Mouse (Mus musculus) liver, embryonic 16.5 days (tissue): Measurements from ENCODE around the gene Tmem63a. TPM values are rescaled to one million over a fixed set of nuclear protein-coding genes. Genes with fewer than 3 reads are reported as not detected.

ENCODE experiments used
- ATAC-seq: fragments of 200-750 bp; cut with Nextera tagmentation; 2 replicates; pipeline ENCODE4 v1.8.0; 2017; ENCODE audit warnings: low read depth, mild to moderate bottlenecking, moderate number of reproducible peaks, moderate library complexity
- H3K27ac ChIP-seq: fragments of 300-500 bp; sonication (generic); 2 replicates; pipeline ENCODE4 v1.5.1; 2014; ENCODE audit warnings: mild to moderate bottlenecking, low read length
- H3K27me3 ChIP-seq: fragments of 300-500 bp; sonication (generic); 2 replicates; pipeline ENCODE4 v1.6.1; 2014; ENCODE audit warnings: low read depth, low read length, mixed read lengths; ENCODE audit not compliant: control insufficient read depth, insufficient read depth
- H3K36me3 ChIP-seq: fragments of 300-500 bp; sonication (generic); 2 replicates; pipeline ENCODE4 v1.6.1; 2014; ENCODE audit warnings: mild to moderate bottlenecking; ENCODE audit not compliant: control insufficient read depth, insufficient read depth
- H3K4me1 ChIP-seq: fragments of 300-500 bp; sonication (generic); 2 replicates; pipeline ENCODE4 v1.6.1; 2014; ENCODE audit warnings: low read depth, low read length, mixed read lengths; ENCODE audit not compliant: control insufficient read depth
- H3K4me2 ChIP-seq: fragments of 300-500 bp; sonication (generic); 2 replicates; pipeline ENCODE4 v1.6.1; 2014; ENCODE audit warnings: low read depth, low read length, mixed read lengths
- H3K4me3 ChIP-seq: fragments of 300-500 bp; sonication (generic); 2 replicates; pipeline ENCODE4 v1.5.1; 2014; ENCODE audit warnings: low read depth, mild to moderate bottlenecking, low read length
- H3K9ac ChIP-seq: fragments of 300-500 bp; sonication (generic); 2 replicates; pipeline ENCODE4 v1.6.1; 2014; ENCODE audit warnings: low read depth, low read length
- H3K9me3 ChIP-seq: fragments of 300-500 bp; sonication (generic); replicated peaks from 2 replicates; pipeline ENCODE4 v1.6.1; 2016; ENCODE audit warnings: low read length; ENCODE audit not compliant: control insufficient read depth
- WGBS: fragments of 180-500 bp; shearing (Covaris S2); extraction: QIAGEN DNeasy Blood & Tissue Kit; methylation state at CpG from one replicate; pipeline ENCODE4 v1.1.7; 2014; ENCODE audit not compliant: insufficient replicate concordance; 5-methylcytosine and 5-hydroxymethylcytosine counted together
- polyA plus RNA-seq: library from polyadenylated mRNA; unstranded; fragments of >200 nt; fragmentation: Nextera tagmentation; extraction: Ambion mirVana; gene quantifications from 2 replicates; pipeline ENCODE4 v1.2.1, GENCODE M21; 2015

Tmem63a gene
- polyA plus RNA-seq, 1 experiment from 2014 or later = 10.9 TPM

DNA sequence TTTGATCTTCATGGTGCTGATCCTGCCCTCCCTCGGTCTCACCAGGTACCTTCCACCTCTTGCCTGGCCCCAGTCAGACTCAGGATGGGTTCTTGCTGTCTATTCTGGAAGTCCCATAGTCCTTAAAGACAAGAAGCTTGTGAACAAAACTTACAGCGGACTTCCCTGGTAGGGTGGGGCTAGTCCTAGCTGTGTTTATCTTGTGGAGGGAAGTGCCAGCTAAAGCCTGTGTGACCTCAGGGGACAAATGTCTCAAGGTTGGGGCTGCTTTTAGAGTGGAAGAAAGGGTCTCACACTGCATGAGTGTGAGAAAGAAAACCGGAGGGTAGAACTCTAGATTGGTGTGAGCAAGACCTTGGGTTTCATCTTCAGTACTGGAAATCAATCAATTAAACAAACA is 23.6 kb downstream of the Tmem63a start:
- H3K9me3 ChIP-seq = no peaks in the 10 kb centered on the region
- no peak overlapping the region for H3K4me2 ChIP-seq
- no peak overlapping the region for H3K9ac ChIP-seq
- no peaks in the 10 kb centered on the region for H3K4me1 ChIP-seq
- no peak for ATAC-seq
- WGBS = 74% methylated on average over 3 of the region's 3 CpGs
- no peaks in the 10 kb centered on the region for H3K27me3 ChIP-seq
- H3K27ac ChIP-seq = no peak overlapping the region
- H3K4me3 ChIP-seq = no peak overlapping the region
- peaks cover 25% of the 10 kb centered on the region for H3K36me3 ChIP-seq

GRCm38 (mm10) chr1:180966542-180966941 is 24.4 kb downstream of the Tmem63a start:
- Histone ChIP-seq H3K4me3 (no peak overlapping the region), H3K36me3 (peaks cover 25% of the 10 kb centered on the region), H3K4me2 (no peak overlapping the region), H3K9me3 (no peaks in the 10 kb centered on the region), H3K27ac (no peak overlapping the region), H3K9ac (no peak overlapping the region), H3K4me1 (no peaks in the 10 kb centered on the region), H3K27me3 (no peaks in the 10 kb centered on the region)
- 82% methylated on average over 3 of the region's 3 CpGs for WGBS
- no peak for ATAC-seq

DNA sequence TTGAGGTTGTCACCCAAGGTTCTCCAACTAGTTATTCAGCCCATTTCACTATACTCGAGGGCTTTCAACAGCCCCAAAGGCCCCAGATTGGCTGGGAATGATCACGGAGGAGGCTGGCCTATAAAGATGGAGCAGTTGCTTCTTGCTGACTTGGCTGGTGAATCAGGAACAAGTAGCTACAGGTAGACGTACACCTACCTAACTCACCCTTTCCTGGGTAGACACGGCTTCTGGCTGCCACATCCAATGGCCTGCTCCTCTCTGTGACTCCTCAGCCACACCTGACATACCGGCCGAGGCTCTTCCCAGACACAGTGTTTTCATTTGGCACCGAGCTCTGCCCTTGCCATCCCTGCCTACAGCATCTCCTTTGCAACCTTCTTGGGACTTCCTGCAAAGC is 25.1 kb downstream of the Tmem63a start:
- Histone ChIP-seq H3K27ac (no peak overlapping the region), H3K4me1 (no peaks in the 10 kb centered on the region), H3K27me3 (no peaks in the 10 kb centered on the region), H3K4me3 (no peak overlapping the region), H3K36me3 (peaks cover 21% of the 10 kb centered on the region), H3K9me3 (no peaks in the 10 kb centered on the region), H3K9ac (no peak overlapping the region), H3K4me2 (no peak overlapping the region)
- no peak for ATAC-seq
- 80% methylated on average over 7 of the region's 7 CpGs for WGBS

GRCm38 (mm10) chr1:180972941-180973340 is 30.8 kb downstream of the Tmem63a start:
- Histone ChIP-seq H3K4me2 (no peak overlapping the region), H3K36me3 (peaks cover 9% of the 10 kb centered on the region), H3K9me3 (no peaks in the 10 kb centered on the region), H3K4me1 (no peaks in the 10 kb centered on the region; the same call in 1 of the 2 replicates), H3K9ac (no peak overlapping the region), H3K27ac (no peak overlapping the region), H3K27me3 (no peaks in the 10 kb centered on the region), H3K4me3 (no peak overlapping the region)
- ATAC-seq = no peak
- 67% methylated on average over 10 of the region's 11 CpGs for WGBS

DNA sequence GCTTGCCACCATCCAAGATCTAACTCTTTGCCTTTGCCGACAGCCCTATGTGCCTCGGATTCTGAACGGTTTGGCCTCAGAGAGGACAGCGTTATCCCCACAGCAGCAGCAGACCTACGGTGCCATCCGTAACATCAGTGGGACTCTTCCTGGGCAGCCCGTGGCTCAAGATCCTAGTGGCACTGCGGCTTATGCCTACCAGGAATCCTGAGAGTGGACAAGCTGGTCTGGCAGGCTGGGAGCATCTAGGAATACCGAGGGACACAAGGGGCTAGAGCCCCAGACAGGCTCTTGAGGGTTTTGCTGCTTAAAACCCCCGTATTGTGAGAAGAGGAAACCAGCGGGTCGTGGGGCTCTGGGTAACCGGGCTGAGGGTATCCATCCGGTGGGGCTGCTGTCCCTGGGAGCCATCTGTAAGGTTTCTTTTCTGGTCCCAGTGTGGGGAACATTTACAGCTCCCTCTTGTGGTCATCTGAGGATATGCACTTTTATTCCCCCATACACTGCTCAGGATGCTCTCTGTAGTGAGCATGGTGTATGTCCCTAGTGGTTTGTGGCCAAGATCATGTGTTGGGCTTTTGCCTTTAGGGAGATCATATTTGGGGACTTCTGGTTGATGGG is 32.1 kb downstream of the Tmem63a start:
- ATAC-seq = peak; percentile 58
- Histone ChIP-seq H3K27ac (no peak overlapping the region), H3K9ac (no peak overlapping the region), H3K4me3 (no peak overlapping the region), H3K36me3 (peaks cover 4% of the 10 kb centered on the region; the same call in 1 of the 2 replicates), H3K9me3 (no peaks in the 10 kb centered on the region), H3K4me2 (no peak overlapping the region), H3K4me1 (no peaks in the 10 kb centered on the region; the same call in 1 of the 2 replicates), H3K27me3 (no peaks in the 10 kb centered on the region)
- 55% methylated on average over 14 of the region's 14 CpGs for WGBS

DNA sequence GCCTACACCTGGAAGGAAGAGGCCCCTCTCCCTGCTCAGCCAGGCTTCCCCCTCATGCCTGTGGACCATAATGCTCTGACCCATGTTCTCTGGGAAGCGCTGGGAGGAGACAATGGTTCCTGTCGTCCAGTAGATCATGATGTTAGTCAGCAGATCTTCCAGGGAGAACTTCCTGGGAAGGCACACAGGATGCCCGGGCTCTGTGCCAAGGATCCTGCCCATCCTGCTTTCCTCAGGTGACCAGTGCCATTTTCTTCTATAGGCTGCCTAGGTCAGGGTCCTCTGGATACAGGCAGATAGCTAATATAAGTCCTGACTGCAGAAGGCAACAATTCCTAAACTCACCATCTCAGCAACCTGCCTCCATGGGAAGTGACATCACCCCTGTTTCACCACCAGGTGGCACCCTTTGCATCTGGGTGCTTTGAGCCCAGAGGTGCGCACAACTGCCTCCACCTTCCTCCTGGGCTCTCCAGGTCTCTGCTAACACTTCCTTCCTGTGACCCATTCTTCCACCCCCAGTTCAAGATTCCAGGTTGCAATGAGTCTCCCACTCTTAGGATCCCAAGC is 34.1 kb downstream of the Tmem63a start:
- ATAC-seq = no peak
- H3K4me2 ChIP-seq = no peak overlapping the region
- 52% methylated on average over 4 of the region's 4 CpGs for WGBS

GRCm38 (mm10) chr1:180979484-180980251 is 37.5 kb downstream of the Tmem63a start:
- Histone ChIP-seq H3K4me2 (no peak overlapping the region), H3K4me3 (no peak overlapping the region), H3K9me3 (no peaks in the 10 kb centered on the region), H3K27ac (no peak overlapping the region), H3K4me1 (peaks cover 9% of the 10 kb centered on the region), H3K36me3 (no peaks in the 10 kb centered on the region), H3K9ac (no peak overlapping the region), H3K27me3 (no peaks in the 10 kb centered on the region)
- no peak for ATAC-seq
- WGBS = 75% methylated on average over 24 of the region's 24 CpGs

More for the DNA sequence above, 34.1 kb downstream of the Tmem63a start:
- H3K27ac ChIP-seq = no peak overlapping the region
- peaks cover 3% of the 10 kb centered on the region for H3K4me1 ChIP-seq
- no peaks in the 10 kb centered on the region for H3K27me3 ChIP-seq
- H3K4me3 ChIP-seq = no peak overlapping the region
- H3K9ac ChIP-seq = no peak overlapping the region
- no peaks in the 10 kb centered on the region; the same call in 1 of the 2 replicates for H3K36me3 ChIP-seq
- H3K9me3 ChIP-seq = no peaks in the 10 kb centered on the region

GRCm38 (mm10) chr1:180980464-180980863 is 38.3 kb downstream of the Tmem63a start:
- Histone ChIP-seq H3K27ac (no peak overlapping the region), H3K4me2 (no peak overlapping the region), H3K4me3 (no peak overlapping the region), H3K36me3 (no peaks in the 10 kb centered on the region), H3K9ac (no peak overlapping the region), H3K9me3 (no peaks in the 10 kb centered on the region), H3K4me1 (peaks cover 9% of the 10 kb centered on the region), H3K27me3 (no peaks in the 10 kb centered on the region)
- 61% methylated on average over 2 of the region's 2 CpGs for WGBS
- no peak for ATAC-seq
